Mouse (Mus musculus) spleen, adult 2 months (tissue): ENCODE results near the gene Mtcl1. TPM values are rescaled to one million over a fixed set of nuclear protein-coding genes. Genes with fewer than 3 reads are reported as not detected.

ENCODE experiments used
- DNase-seq, 2 experiments: peaks; one replicate each; pipeline versions ENCODE4 v3.0.0 to v3.0.0-alpha.2; 2012 to 2021; ENCODE audit warnings: low spot score in 2 of 2, low read depth in 1 of 2
- H3K27ac ChIP-seq: fragments of 200-500 bp; 2 replicates; pipeline ENCODE4 v1.5.1; 2012; ENCODE audit warnings: low read length, inconsistent platforms; ENCODE audit not compliant: insufficient read depth
- H3K27me3 ChIP-seq: fragments of 200-500 bp; 2 replicates; pipeline ENCODE4 v1.6.1; 2012; ENCODE audit warnings: mild to moderate bottlenecking, moderate library complexity, low read length, inconsistent platforms; ENCODE audit not compliant: control insufficient read depth, insufficient read depth
- H3K36me3 ChIP-seq: fragments of 200-500 bp; 2 replicates; pipeline ENCODE4 v1.6.1; 2012; ENCODE audit warnings: mild to moderate bottlenecking, low read length, inconsistent platforms; ENCODE audit not compliant: control insufficient read depth, insufficient read depth
- H3K4me1 ChIP-seq: fragments of 200-500 bp; 2 replicates; pipeline ENCODE4 v1.6.1; 2011; ENCODE audit warnings: inconsistent platforms; ENCODE audit not compliant: control insufficient read depth, insufficient read depth, insufficient read length
- H3K4me3 ChIP-seq: fragments of 200-500 bp; 2 replicates; pipeline ENCODE4 v1.5.1; 2011; ENCODE audit warnings: mild to moderate bottlenecking, inconsistent platforms; ENCODE audit not compliant: insufficient read depth, insufficient read length; ENCODE audit errors: extremely low read depth
- CTCF ChIP-seq: fragments of 200-500 bp; IDR thresholded peaks from 2 replicates; pipeline ENCODE4 v1.5.1; 2011; ENCODE audit warnings: mild to moderate bottlenecking, inconsistent platforms; ENCODE audit not compliant: insufficient read depth, insufficient read length, insufficient replicate concordance; ENCODE audit errors: extremely low read depth
- POLR2A ChIP-seq: fragments of 200-500 bp; IDR thresholded peaks from 2 replicates; pipeline ENCODE4 v1.6.1; 2011; ENCODE audit warnings: low read depth, low read length, inconsistent platforms
- WGBS: fragments of 180-500 bp; shearing (Covaris S2); methylation state at CpG from one replicate; pipeline ENCODE4 v1.1.7; 2018; 5-methylcytosine and 5-hydroxymethylcytosine counted together
- polyA plus RNA-seq: library from polyadenylated mRNA; depleted of rRNA; stranded (reverse); fragments of >200 nt; gene quantifications from 2 replicates; pipeline ENCODE4 v1.2.3, GENCODE M21; 2012; rRNA removed

The Mtcl1 gene
- polyA plus RNA-seq, 1 experiment = 0.08 TPM

DNA sequence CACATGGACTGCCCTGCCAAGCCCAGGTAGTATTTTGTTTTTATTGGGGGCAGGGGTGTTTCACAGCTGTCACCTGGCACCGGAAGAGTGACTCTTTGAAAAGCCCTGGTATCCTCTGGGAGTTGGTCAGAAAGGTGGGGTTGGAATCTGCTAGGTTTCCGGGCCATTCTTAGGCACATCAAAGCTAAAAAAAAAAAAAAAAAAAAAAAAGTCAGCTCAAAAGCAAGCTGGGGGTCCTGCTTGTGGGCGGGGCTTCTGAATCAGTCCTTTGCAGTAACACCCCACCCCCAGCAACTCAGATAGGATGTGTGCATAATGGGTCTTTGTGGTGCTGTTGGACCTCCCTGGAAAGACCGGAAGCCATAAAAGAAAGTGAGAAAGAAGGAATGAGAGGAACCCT is 148.3 kb downstream of the Mtcl1 start:
- Histone ChIP-seq H3K4me3 (no peak overlapping the region), H3K27ac (no peak overlapping the region), H3K27me3 (no peaks in the 10 kb centered on the region), H3K36me3 (no peaks in the 10 kb centered on the region), H3K4me1 (no peaks in the 10 kb centered on the region)
- DNase-seq = no peak
- no peak for TF ChIP-seq POLR2A
- no peak for TF ChIP-seq CTCF
- WGBS = 60% methylated on average over 4 of the region's 4 CpGs

DNA sequence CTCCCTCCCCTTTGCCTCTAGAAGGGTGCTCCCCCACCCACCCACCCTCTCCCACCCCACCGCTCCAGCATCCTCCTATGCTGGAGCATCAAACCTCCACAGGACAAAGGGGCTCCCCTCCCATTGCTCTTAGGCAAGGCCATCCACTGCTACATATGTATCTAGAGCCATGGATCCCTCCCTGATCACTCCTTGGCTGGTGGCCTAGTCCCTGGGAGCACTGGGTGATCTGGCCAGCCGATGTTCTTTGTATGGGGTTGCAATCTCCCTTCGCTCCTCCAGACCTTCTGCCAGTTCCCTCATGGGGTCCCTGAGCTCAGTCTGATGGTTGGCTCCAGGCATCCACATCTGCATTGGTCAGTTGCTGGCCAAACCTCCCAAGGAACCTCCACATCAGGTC is 151.8 kb downstream of the Mtcl1 start:
- TF ChIP-seq POLR2A (no peak), CTCF (no peak)
- Histone ChIP-seq H3K27ac (no peak overlapping the region), H3K4me1 (no peaks in the 10 kb centered on the region), H3K4me3 (no peak overlapping the region), H3K36me3 (no peaks in the 10 kb centered on the region), H3K27me3 (no peaks in the 10 kb centered on the region)
- 93% methylated on average over 3 of the region's 3 CpGs for WGBS
- DNase-seq = no peak

DNA sequence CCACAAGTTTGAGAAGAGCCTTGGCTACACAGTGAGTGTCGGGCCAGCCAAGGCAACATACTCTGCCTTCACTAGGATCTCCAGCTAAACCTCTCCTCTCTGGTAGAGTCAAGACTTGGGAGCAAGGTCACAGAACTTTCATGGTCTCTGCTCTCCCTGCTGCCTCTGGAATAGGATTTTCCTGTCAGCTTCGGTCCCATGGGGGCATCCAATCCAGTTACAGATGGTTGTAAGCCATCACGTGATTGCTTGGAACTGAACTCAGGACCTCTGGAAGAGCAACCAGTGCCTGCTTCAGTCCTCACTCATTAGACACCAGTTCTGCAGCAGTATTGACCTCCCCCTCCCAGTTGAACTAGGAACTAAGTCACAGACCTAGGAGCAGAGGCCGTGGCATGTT is 156.0 kb downstream of the Mtcl1 start:
- TF ChIP-seq CTCF (no peak), POLR2A (no peak)
- WGBS = 91% methylated on average over 4 of the region's 4 CpGs

DNA sequence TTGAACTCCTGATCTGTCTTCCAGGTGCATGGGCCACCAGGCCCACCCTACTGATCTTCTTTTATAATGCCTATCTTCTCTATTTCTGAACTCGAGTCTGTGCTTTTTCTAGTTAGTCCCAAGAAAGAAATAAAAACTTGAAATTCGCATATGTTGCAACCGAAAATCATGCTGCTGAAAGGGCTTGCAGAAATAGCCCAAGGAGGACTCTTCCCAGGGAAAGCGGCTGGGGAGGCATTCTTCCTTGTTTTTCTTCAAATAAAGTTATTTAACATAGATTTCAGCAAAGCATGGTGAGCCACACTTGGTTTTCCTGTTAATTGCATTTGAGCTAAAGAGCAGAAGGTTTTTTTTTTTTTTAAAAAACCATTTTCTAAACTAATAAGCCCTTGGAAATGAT is 159.7 kb downstream of the Mtcl1 start:
- H3K27ac ChIP-seq = no peak overlapping the region
- 86% methylated on average over 4 of the region's 4 CpGs for WGBS
- no peak for DNase-seq
- no peaks in the 10 kb centered on the region for H3K36me3 ChIP-seq
- H3K4me3 ChIP-seq = no peak overlapping the region
- no peak for TF ChIP-seq CTCF
- TF ChIP-seq POLR2A = no peak
- H3K27me3 ChIP-seq = no peaks in the 10 kb centered on the region; the same call in 1 of the 2 replicates
- no peaks in the 10 kb centered on the region for H3K4me1 ChIP-seq

More for the DNA sequence above, 156.0 kb downstream of the Mtcl1 start:
- no peak overlapping the region for H3K4me3 ChIP-seq
- H3K36me3 ChIP-seq = no peaks in the 10 kb centered on the region
- H3K4me1 ChIP-seq = no peaks in the 10 kb centered on the region
- no peak overlapping the region for H3K27ac ChIP-seq
- no peaks in the 10 kb centered on the region for H3K27me3 ChIP-seq
- DNase-seq = no peak

Other genes starting within 250 kb of the Mtcl1 start
- gene Rab12, start 70.0 kb upstream of the Mtcl1 start, polyA plus RNA-seq = 22.3 and 22.7 TPM in 2 replicates
- not detected in 2 replicates for gene Themis3, start 144.9 kb upstream of the Mtcl1 start, polyA plus RNA-seq